Mouse (Mus musculus): Measurements from ENCODE around the gene Coq10b. TPM values are rescaled to one million over a fixed set of nuclear protein-coding genes. Genes with fewer than 3 reads are reported as not detected.

Coq10b gene
- total and polyA plus RNA-seq, 2 experiments from 2014 or later, result 15.1 to 23.3 TPM

DNA sequence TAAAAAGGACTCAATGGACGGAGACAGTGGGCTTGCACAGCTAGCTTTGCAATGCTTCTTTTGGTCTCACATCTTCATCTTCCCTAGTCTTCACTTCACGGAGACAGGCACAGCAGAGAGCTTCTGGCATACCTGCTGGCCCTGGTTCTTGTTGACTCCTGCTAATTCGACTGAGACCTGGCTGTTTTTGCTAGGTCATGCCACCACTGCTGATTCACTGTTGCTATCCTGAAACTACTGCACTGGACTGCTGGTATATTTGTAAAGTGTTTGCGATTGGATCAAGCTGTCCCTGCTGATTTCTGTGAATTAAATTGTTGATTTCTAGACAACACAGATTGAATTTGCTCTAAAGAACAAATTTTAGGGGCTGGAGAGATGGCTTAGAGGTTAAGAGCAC is 10.9 kb upstream of the Coq10b start:
- ATAC-seq, result no peak
- no peak for TF ChIP-seq CTCF (IDR thresholded peaks at IDR 0.05; ENCODE audit: low read depth)
- H3K9ac ChIP-seq (replicated peaks; ENCODE audit: low read length), result no peak overlapping the region
- no peak overlapping the region for H3K4me2 ChIP-seq (ENCODE audit: low read depth, low read length)
- no peaks in the 10 kb centered on the region for H3K9me3 ChIP-seq (ENCODE audit: low read length)
- H3K27ac ChIP-seq, result no peak overlapping the region
- H3K4me1 ChIP-seq (ENCODE audit: insufficient read depth, low read length), result no peaks in the 10 kb centered on the region
- H3K27me3 ChIP-seq (ENCODE audit: insufficient read depth, low read length), result no peaks in the 10 kb centered on the region
- 89% methylated on average over 4 of the region's 4 CpGs for WGBS
- H3K36me3 ChIP-seq (ENCODE audit: insufficient read depth, low read length), result no peaks in the 10 kb centered on the region
- no peak for DNase-seq (ENCODE audit: low spot score)
- H3K4me3 ChIP-seq (ENCODE audit: low read length), result no peak overlapping the region

DNA sequence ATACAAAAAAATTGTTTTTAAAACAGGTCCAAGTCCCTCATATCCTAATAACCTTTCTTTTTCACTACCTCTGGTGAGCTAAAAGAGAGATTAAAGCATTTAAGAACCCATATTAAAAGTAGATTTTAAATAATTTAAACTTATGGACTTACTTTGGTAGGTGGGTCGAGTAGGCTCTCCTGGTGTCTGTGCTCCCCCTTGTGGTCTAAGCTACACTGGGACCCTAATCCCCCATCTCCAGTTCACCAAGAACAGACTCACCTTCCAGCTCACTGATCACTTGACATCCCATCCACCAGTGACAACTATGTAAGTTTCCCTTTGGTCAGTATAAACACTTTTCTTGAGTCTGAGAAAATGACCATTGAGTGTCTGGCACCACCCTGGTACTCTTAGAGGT is 10.3 kb upstream of the Coq10b start:
- no peaks in the 10 kb centered on the region for H3K9me3 ChIP-seq (ENCODE audit: low read length)
- H3K27me3 ChIP-seq (ENCODE audit: insufficient read depth, low read length), result no peaks in the 10 kb centered on the region
- ATAC-seq, result no peak
- H3K4me1 ChIP-seq (ENCODE audit: insufficient read depth, low read length), result no peaks in the 10 kb centered on the region
- no peak overlapping the region for H3K9ac ChIP-seq (replicated peaks; ENCODE audit: low read length)
- H3K36me3 ChIP-seq (ENCODE audit: insufficient read depth, low read length), result no peaks in the 10 kb centered on the region
- TF ChIP-seq CTCF (IDR thresholded peaks at IDR 0.05; ENCODE audit: low read depth), result no peak
- no peak overlapping the region for H3K4me3 ChIP-seq (ENCODE audit: low read length)
- 68% methylated on average over 1 of the region's 1 CpGs for WGBS
- H3K4me2 ChIP-seq (ENCODE audit: low read depth, low read length), result no peak overlapping the region
- DNase-seq (ENCODE audit: low spot score), result no peak
- H3K27ac ChIP-seq, result no peak overlapping the region

DNA sequence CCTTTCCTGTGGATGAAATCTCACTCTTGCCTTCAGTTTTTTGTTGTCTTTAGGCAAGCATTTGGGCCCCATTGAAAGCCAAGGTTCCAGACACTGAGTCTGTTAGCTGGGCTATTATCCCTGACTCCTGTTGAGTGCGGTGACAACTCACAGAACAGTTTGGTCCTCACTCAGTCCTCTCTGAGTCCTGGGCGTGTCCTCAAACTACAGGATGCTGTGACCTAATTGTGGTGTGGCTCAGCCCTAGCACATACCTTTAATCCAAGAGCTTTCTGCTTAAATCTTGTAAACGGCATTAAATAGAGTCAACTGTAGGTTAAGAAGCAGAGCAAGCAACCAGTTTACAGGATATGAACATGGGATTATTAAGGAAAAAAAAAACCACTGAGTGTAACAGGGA is 9.4 kb upstream of the Coq10b start:
- H3K4me2 ChIP-seq (ENCODE audit: low read depth, low read length), result no peak overlapping the region
- ATAC-seq (no peak), DNase-seq (ENCODE audit: low spot score) (no peak)
- no peak overlapping the region for H3K4me3 ChIP-seq (ENCODE audit: low read length)
- H3K27ac ChIP-seq, result no peak overlapping the region
- no peaks in the 10 kb centered on the region for H3K36me3 ChIP-seq (ENCODE audit: insufficient read depth, low read length)
- no peak for TF ChIP-seq CTCF (IDR thresholded peaks at IDR 0.05; ENCODE audit: low read depth)
- H3K4me1 ChIP-seq (ENCODE audit: insufficient read depth, low read length), result no peaks in the 10 kb centered on the region
- H3K27me3 ChIP-seq (ENCODE audit: insufficient read depth, low read length), result no peaks in the 10 kb centered on the region
- no peaks in the 10 kb centered on the region for H3K9me3 ChIP-seq (ENCODE audit: low read length)
- no peak overlapping the region for H3K9ac ChIP-seq (replicated peaks; ENCODE audit: low read length)
- 87% methylated on average over 3 of the region's 3 CpGs for WGBS

DNA sequence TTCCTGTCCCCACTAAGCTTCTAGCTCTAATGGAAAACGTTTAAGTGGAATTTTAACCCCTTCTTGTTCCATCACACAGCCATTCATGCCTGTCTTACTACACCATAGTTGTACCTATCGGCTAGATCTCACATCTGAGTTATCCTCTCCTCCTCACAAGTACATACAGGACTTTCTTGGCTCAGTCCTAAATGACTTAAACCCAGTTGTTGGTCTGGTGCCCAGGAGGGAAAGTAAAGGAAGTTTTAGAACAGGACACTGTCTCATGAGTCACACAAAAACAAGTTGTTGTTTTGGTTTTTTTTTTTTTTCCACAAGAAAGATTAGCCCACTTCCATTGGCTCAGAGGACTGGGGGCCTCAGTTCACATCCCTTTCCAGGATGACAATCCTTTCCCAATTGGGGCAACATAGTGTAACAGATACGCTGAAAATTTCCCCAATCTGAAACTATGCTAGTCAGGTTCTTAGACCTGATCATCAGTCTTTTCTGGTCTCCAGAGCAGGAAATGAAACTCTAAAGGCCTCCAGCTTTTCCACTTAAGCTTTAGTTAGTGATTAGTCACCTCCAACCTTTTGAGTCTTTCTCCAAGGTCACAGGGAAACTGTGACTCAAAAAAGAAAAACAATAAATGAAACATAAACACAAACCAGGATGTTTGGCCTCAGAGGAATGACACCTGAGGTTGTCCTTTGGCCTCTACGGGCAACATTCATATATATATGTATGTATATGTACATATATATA is 3.6 kb upstream of the Coq10b start:
- no peaks in the 10 kb centered on the region for H3K9me3 ChIP-seq (ENCODE audit: low read length)
- no peaks in the 10 kb centered on the region for H3K36me3 ChIP-seq (ENCODE audit: insufficient read depth, low read length)
- ATAC-seq, result no peak
- peaks cover 6% of the 10 kb centered on the region for H3K4me1 ChIP-seq (ENCODE audit: insufficient read depth, low read length)
- H3K4me3 ChIP-seq (ENCODE audit: low read length), result no peak overlapping the region
- no peak for DNase-seq (ENCODE audit: low spot score)
- no peak overlapping the region for H3K4me2 ChIP-seq (ENCODE audit: low read depth, low read length)
- WGBS, result 68% methylated on average over 4 of the region's 4 CpGs
- H3K27me3 ChIP-seq (ENCODE audit: insufficient read depth, low read length), result no peaks in the 10 kb centered on the region
- no peak for TF ChIP-seq CTCF (IDR thresholded peaks at IDR 0.05; ENCODE audit: low read depth)
- no peak overlapping the region for H3K27ac ChIP-seq
- H3K9ac ChIP-seq (replicated peaks; ENCODE audit: low read length), result no peak overlapping the region

DNA sequence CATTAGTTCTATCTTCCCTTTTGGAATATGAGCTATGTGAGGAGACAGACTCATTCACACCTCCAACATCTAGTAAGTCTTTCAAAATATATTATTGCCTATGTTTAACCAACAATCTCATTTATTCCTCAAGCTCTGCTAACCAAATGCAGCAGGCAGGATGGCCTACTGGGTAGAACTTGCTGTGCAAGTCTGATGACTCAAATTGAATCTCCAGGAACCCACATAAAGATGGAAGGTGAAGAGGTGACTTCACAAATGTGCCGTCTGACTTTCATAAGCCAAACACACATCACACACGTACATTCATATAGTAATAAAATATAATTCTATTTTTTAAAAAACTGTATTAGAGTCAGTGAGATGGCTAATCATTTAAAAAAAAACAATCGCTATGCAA is 899 bp upstream of the Coq10b start:
- H3K36me3 ChIP-seq (ENCODE audit: insufficient read depth, low read length), result no peaks in the 10 kb centered on the region
- H3K27ac ChIP-seq, result peak overlapping the region; percentile 73
- peaks cover 6% of the 10 kb centered on the region for H3K4me1 ChIP-seq (ENCODE audit: insufficient read depth, low read length)
- peak overlapping the region; percentile 69 for H3K4me2 ChIP-seq (ENCODE audit: low read depth, low read length)
- H3K27me3 ChIP-seq (ENCODE audit: insufficient read depth, low read length), result no peaks in the 10 kb centered on the region
- TF ChIP-seq CTCF (IDR thresholded peaks at IDR 0.05; ENCODE audit: low read depth), result no peak
- ATAC-seq (no peak), DNase-seq (ENCODE audit: low spot score) (no peak)
- no peak overlapping the region; the same call in 1 of the 2 replicates for H3K4me3 ChIP-seq (ENCODE audit: low read length)
- WGBS, result 68% methylated on average over 3 of the region's 3 CpGs
- H3K9me3 ChIP-seq (ENCODE audit: low read length), result no peaks in the 10 kb centered on the region
- H3K9ac ChIP-seq (replicated peaks; ENCODE audit: low read length), result no peak overlapping the region

DNA sequence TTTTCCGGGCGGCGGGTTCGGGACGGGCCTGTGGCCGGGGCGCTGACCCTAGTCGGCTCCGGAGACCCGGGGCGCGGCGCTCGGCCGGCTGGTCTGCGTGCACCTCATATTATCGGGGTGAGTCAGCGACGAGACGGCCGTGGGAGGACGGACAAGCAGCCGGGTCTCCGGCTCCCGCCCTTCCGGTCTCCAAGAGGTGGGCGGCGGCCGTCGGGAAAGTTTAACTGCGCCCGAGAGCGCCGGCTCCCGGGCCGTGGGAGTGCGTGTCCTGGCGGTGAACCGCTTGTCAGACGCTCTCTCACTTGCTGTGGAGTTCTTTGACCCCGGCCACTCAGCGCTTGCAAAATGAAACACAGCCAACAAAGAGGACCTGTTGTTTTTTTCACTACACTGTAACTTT is 435 bp downstream of the Coq10b start:
- Histone ChIP-seq H3K4me2 (ENCODE audit: low read depth, low read length) (peak overlapping the region; percentile 76), H3K9me3 (ENCODE audit: low read length) (no peaks in the 10 kb centered on the region), H3K9ac (replicated peaks; ENCODE audit: low read length) (peak overlapping the region; percentile 65), H3K27ac (peak overlapping the region; percentile 84), H3K27me3 (ENCODE audit: insufficient read depth, low read length) (no peaks in the 10 kb centered on the region), H3K4me3 (ENCODE audit: low read length) (peak overlapping the region; percentile 83), H3K4me1 (ENCODE audit: insufficient read depth, low read length) (peaks cover 6% of the 10 kb centered on the region), H3K36me3 (ENCODE audit: insufficient read depth, low read length) (no peaks in the 10 kb centered on the region)
- ATAC-seq (no peak; the same call in 1 of the 2 replicates), DNase-seq (ENCODE audit: low spot score) (peak; percentile 56)
- TF ChIP-seq CTCF (IDR thresholded peaks at IDR 0.05; ENCODE audit: low read depth), result peak; percentile 31
- WGBS, result under 1% methylated on average over 38 of the region's 42 CpGs

DNA sequence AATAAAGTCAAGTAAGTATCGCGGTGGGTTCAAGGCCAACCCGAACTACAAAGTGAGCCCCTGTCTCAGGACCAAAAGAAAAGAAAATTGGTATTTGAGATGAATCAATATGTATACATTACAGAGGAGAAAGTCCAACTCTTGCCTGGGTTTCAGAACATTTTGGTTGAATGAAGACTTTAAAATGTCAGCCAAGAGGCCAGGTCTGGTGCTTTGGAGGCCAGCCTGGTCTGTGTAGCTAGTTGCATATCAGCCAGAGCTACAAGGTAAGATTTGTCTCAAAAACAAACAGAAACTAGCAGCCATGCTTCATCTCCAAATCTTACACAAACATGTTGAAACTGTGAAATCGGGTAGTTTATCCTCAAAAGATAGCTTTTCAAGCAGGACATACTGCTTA is 1.0 kb downstream of the Coq10b start:
- Histone ChIP-seq H3K27me3 (ENCODE audit: insufficient read depth, low read length) (no peaks in the 10 kb centered on the region), H3K36me3 (ENCODE audit: insufficient read depth, low read length) (no peaks in the 10 kb centered on the region), H3K9ac (replicated peaks; ENCODE audit: low read length) (peak overlapping the region; percentile 65; the same call in 1 of the 2 replicates), H3K4me1 (ENCODE audit: insufficient read depth, low read length) (peaks cover 6% of the 10 kb centered on the region), H3K27ac (no peak overlapping the region), H3K4me3 (ENCODE audit: low read length) (peak overlapping the region; percentile 83), H3K4me2 (ENCODE audit: low read depth, low read length) (peak overlapping the region; percentile 76), H3K9me3 (ENCODE audit: low read length) (no peaks in the 10 kb centered on the region)
- DNase-seq (ENCODE audit: low spot score) (no peak), ATAC-seq (no peak)
- 73% methylated on average over 4 of the region's 4 CpGs for WGBS
- TF ChIP-seq CTCF (IDR thresholded peaks at IDR 0.05; ENCODE audit: low read depth), result no peak

All from hindbrain, postnatal 0 days (tissue).